Mouse (Mus musculus): ENCODE data around the gene Tiam1. TPM values are rescaled to one million over a fixed set of nuclear protein-coding genes. Genes with fewer than 3 reads are reported as not detected.
A peak's percentile ranks its signal among the peaks of the same experiment; 100 is the strongest.

The Tiam1 gene
- polyA plus RNA-seq, 1 experiment from 2014 or later, result 4.2 TPM

GRCm38 (mm10) chr16:89896392-89896791 is 247.2 kb downstream of the Tiam1 start:
- no peak for ATAC-seq (ENCODE audit: insufficient read depth)
- Histone ChIP-seq H3K27me3 (no peaks in the 10 kb centered on the region), H3K4me3 (replicated peaks) (no peak overlapping the region), H3K27ac (replicated peaks) (no peak overlapping the region), H3K4me2 (no peak overlapping the region), H3K36me3 (replicated peaks) (no peaks in the 10 kb centered on the region), H3K4me1 (replicated peaks) (no peaks in the 10 kb centered on the region), H3K9me3 (replicated peaks) (no peaks in the 10 kb centered on the region), H3K9ac (no peak overlapping the region)
- WGBS (ENCODE audit: insufficient replicate concordance), result 73% methylated on average over 9 of the region's 9 CpGs

GRCm38 (mm10) chr16:89895283-89895682 is 248.3 kb downstream of the Tiam1 start:
- peaks cover 4% of the 10 kb centered on the region for H3K4me1 ChIP-seq (replicated peaks)
- ATAC-seq (ENCODE audit: insufficient read depth), result no peak
- H3K4me3 ChIP-seq (replicated peaks), result no peak overlapping the region
- H3K4me2 ChIP-seq, result no peak overlapping the region
- H3K27me3 ChIP-seq, result no peaks in the 10 kb centered on the region
- no peak overlapping the region for H3K9ac ChIP-seq
- WGBS (ENCODE audit: insufficient replicate concordance), result 71% methylated on average over 7 of the region's 7 CpGs
- H3K36me3 ChIP-seq (replicated peaks), result no peaks in the 10 kb centered on the region
- no peak overlapping the region for H3K27ac ChIP-seq (replicated peaks)
- no peaks in the 10 kb centered on the region for H3K9me3 ChIP-seq (replicated peaks)

DNA sequence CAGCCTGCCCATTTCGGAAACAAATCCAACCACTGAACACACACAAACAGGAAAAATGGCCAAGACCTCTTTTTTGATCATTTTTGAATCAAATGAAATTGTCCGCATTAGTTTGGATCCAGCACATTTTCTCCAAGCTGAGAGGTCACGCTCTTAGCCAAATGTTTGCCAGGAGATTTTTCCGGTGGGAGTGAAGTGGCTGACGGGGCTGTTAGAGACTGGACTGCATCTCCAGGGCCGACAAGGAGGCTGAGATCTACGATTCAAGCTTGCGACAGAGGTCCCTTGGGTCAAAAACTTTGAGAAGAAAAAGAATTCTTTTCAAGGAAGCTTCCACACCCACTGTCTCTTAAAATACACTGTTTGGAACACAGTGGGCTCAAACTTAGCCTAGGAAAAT is 248.8 kb downstream of the Tiam1 start:
- WGBS (ENCODE audit: insufficient replicate concordance), result 75% methylated on average over 8 of the region's 8 CpGs
- H3K4me1 ChIP-seq (replicated peaks), result peaks cover 9% of the 10 kb centered on the region

DNA sequence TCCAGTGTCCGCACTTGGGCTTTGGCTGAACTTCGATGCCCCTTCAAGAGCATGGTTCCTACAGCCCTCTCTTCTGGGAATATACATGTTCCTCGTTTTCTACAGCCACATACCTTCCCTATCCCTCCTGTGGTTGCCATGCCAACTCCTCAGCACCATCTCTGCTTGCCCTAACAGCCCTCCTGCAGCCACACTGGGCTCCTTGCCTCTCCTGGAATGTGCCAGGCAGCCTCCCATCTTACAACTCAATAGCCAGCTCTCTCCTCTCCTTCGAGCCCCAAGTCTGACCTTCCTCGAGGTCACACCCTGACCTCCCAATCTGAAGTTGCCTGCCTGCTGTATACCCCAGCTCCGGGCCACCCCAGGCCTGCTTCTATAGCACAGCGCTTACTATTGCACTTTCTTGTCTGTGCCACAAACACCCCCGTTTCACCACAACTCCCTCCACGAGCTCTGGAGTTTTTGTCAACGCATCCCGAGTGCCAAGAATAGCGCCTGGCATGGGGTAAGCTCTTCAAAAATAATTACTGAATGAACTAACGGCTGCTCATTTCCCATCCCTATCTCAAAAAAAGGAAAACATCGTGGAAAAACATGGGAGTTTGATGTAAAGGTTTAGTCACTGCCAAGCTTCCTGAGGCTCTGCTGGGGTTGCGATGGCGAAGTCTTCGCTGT is 252.9 kb downstream of the Tiam1 start:
- Histone ChIP-seq H3K27me3 (no peaks in the 10 kb centered on the region), H3K27ac (replicated peaks) (no peak overlapping the region), H3K4me2 (no peak overlapping the region), H3K9ac (no peak overlapping the region), H3K9me3 (replicated peaks) (no peaks in the 10 kb centered on the region), H3K36me3 (replicated peaks) (no peaks in the 10 kb centered on the region), H3K4me3 (replicated peaks) (no peak overlapping the region), H3K4me1 (replicated peaks) (peaks cover 10% of the 10 kb centered on the region)
- WGBS (ENCODE audit: insufficient replicate concordance), result 57% methylated on average over 17 of the region's 17 CpGs
- ATAC-seq (ENCODE audit: insufficient read depth), result no peak

More for the DNA sequence above, 248.8 kb downstream of the Tiam1 start:
- H3K4me3 ChIP-seq (replicated peaks), result no peak overlapping the region
- no peak for ATAC-seq (ENCODE audit: insufficient read depth)
- no peaks in the 10 kb centered on the region for H3K9me3 ChIP-seq (replicated peaks)
- no peak overlapping the region for H3K4me2 ChIP-seq
- no peaks in the 10 kb centered on the region for H3K36me3 ChIP-seq (replicated peaks)
- H3K27ac ChIP-seq (replicated peaks), result no peak overlapping the region
- H3K27me3 ChIP-seq, result no peaks in the 10 kb centered on the region
- H3K9ac ChIP-seq, result no peak overlapping the region

GRCm38 (mm10) chr16:89889890-89890462 is 253.6 kb downstream of the Tiam1 start:
- Histone ChIP-seq H3K4me1 (replicated peaks) (peaks cover 10% of the 10 kb centered on the region), H3K4me2 (peak overlapping the region; percentile 16; the same call in 1 of the 2 replicates), H3K9me3 (replicated peaks) (no peaks in the 10 kb centered on the region), H3K27ac (replicated peaks) (no peak overlapping the region), H3K9ac (no peak overlapping the region), H3K36me3 (replicated peaks) (no peaks in the 10 kb centered on the region), H3K27me3 (no peaks in the 10 kb centered on the region), H3K4me3 (replicated peaks) (no peak overlapping the region)
- ATAC-seq (ENCODE audit: insufficient read depth), result no peak
- WGBS (ENCODE audit: insufficient replicate concordance), result 23% methylated on average over 10 of the region's 10 CpGs

DNA sequence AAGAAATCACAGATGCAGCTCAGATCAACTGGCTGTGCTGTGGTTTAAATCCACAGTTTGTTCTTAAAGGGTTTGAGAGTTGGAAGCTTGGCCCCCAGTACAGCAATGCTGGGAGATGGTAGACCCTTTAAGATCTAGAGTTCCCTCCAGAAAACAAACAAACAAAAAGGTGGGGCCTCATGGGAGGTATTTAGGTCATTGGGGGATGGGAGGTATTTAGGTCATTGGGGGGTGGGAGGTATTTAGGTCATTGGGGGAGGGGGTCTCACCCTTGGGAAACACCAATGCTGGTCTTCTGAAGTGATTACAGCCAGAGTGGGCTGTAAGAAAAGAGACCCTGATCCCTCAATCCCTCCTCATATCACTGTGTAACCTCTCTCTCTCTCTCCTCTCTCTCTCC is 257.0 kb downstream of the Tiam1 start:
- H3K27ac ChIP-seq (replicated peaks), result no peak overlapping the region
- peaks cover 10% of the 10 kb centered on the region for H3K4me1 ChIP-seq (replicated peaks)
- no peak overlapping the region for H3K4me2 ChIP-seq
- H3K4me3 ChIP-seq (replicated peaks), result no peak overlapping the region
- no peaks in the 10 kb centered on the region for H3K27me3 ChIP-seq
- H3K9ac ChIP-seq, result no peak overlapping the region
- ATAC-seq (ENCODE audit: insufficient read depth), result no peak
- H3K9me3 ChIP-seq (replicated peaks), result no peaks in the 10 kb centered on the region
- H3K36me3 ChIP-seq (replicated peaks), result peaks cover 4% of the 10 kb centered on the region; the same call in 1 of the 2 replicates

DNA sequence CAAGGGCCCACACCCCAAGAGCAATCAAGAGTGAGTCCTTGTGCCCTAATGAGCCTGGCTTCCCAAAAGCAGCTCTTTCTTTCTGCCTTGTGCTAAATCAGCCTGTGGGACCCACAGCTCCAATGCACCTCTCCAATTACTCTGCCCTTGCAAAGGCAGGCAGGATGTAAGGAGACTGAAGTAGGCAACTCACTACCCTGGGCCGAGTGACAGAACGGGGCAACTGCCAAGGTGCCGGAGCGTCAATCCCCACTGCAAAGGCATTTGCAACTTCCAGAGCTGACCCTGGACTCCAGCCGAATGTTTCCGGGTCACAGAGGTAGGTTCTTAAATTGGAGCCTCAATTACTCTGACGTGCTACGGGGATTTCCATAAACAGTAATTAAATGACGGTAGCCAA is 257.9 kb downstream of the Tiam1 start:
- Histone ChIP-seq H3K27me3 (no peaks in the 10 kb centered on the region), H3K9me3 (replicated peaks) (no peaks in the 10 kb centered on the region), H3K4me3 (replicated peaks) (no peak overlapping the region), H3K27ac (replicated peaks) (no peak overlapping the region), H3K9ac (no peak overlapping the region), H3K36me3 (replicated peaks) (peaks cover 4% of the 10 kb centered on the region; the same call in 1 of the 2 replicates), H3K4me1 (replicated peaks) (peaks cover 9% of the 10 kb centered on the region), H3K4me2 (no peak overlapping the region)
- WGBS (ENCODE audit: insufficient replicate concordance), result 79% methylated on average over 9 of the region's 9 CpGs
- no peak for ATAC-seq (ENCODE audit: insufficient read depth)

GRCm38 (mm10) chr16:89883897-89884296 is 259.7 kb downstream of the Tiam1 start:
- Histone ChIP-seq H3K9me3 (replicated peaks) (no peaks in the 10 kb centered on the region), H3K36me3 (replicated peaks) (peaks cover 4% of the 10 kb centered on the region; the same call in 1 of the 2 replicates), H3K27ac (replicated peaks) (no peak overlapping the region), H3K4me1 (replicated peaks) (no peaks in the 10 kb centered on the region), H3K4me2 (no peak overlapping the region), H3K9ac (no peak overlapping the region), H3K4me3 (replicated peaks) (no peak overlapping the region), H3K27me3 (no peaks in the 10 kb centered on the region)
- WGBS (ENCODE audit: insufficient replicate concordance), result 69% methylated on average over 4 of the region's 4 CpGs
- no peak for ATAC-seq (ENCODE audit: insufficient read depth)

- ATAC-seq (ENCODE audit: insufficient read depth), result no peak
- H3K9me3 ChIP-seq (replicated peaks), result no peaks in the 10 kb centered on the region
- no peak overlapping the region for H3K27ac ChIP-seq (replicated peaks)
- WGBS (ENCODE audit: insufficient replicate concordance), result 63% methylated on average over 14 of the region's 14 CpGs
- no peak overlapping the region for H3K4me3 ChIP-seq (replicated peaks)
- H3K4me2 ChIP-seq, result no peak overlapping the region
- H3K4me1 ChIP-seq (replicated peaks), result no peaks in the 10 kb centered on the region
- peaks cover 4% of the 10 kb centered on the region; the same call in 1 of the 2 replicates for H3K36me3 ChIP-seq (replicated peaks)
- no peak overlapping the region for H3K9ac ChIP-seq
- H3K27me3 ChIP-seq, result no peaks in the 10 kb centered on the region
These were observed 260.9 kb downstream of the Tiam1 start for GRCm38 (mm10) chr16:89882477-89883234.

DNA sequence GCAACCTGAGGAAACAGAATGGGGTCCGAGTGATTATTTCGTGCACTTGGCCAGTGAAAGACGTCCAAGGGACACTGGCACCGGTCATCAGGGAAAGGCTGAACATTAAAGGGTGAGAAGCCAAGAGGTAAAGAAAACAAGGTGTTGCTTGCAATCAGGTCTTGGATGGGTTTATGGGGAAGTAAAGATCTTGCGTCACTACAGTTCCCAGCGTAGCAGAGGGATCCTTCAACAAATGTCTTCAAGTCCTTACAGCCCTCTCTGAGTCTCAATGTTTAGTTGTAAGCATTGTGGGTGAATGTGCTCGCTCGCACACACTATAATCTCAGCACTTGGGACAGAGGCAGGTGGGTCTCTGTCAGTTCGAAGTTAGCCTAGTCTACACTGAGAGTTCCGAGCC is 266.4 kb downstream of the Tiam1 start:
- Histone ChIP-seq H3K36me3 (replicated peaks) (no peaks in the 10 kb centered on the region), H3K9ac (no peak overlapping the region), H3K4me2 (no peak overlapping the region), H3K4me3 (replicated peaks) (no peak overlapping the region), H3K27me3 (no peaks in the 10 kb centered on the region), H3K9me3 (replicated peaks) (no peaks in the 10 kb centered on the region), H3K27ac (replicated peaks) (no peak overlapping the region), H3K4me1 (replicated peaks) (peaks cover 7% of the 10 kb centered on the region)
- WGBS (ENCODE audit: insufficient replicate concordance), result 75% methylated on average over 10 of the region's 10 CpGs
- no peak for ATAC-seq (ENCODE audit: insufficient read depth)

DNA sequence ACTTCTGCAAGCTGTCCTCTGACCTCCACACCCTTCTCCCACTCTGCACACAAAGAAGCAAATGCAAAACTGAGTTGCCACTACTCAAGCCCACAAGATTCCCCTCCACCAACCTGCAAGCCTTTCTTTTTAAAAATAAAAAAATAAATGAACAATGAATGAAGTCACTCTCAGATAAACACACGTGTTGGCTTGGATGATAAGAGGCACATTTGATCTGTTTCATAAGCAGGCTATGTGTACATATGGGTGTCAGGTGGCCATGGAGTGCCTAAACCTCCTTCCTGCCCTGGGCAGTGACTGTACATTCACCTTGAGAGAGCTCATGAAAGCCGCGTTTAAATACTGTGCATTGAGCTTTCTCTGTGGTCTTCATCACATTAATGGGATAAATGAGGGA is 267.5 kb downstream of the Tiam1 start:
- Histone ChIP-seq H3K4me1 (replicated peaks) (peaks cover 14% of the 10 kb centered on the region), H3K27me3 (no peaks in the 10 kb centered on the region), H3K36me3 (replicated peaks) (no peaks in the 10 kb centered on the region), H3K4me2 (no peak overlapping the region), H3K9ac (no peak overlapping the region), H3K4me3 (replicated peaks) (no peak overlapping the region), H3K9me3 (replicated peaks) (no peaks in the 10 kb centered on the region), H3K27ac (replicated peaks) (no peak overlapping the region)
- WGBS (ENCODE audit: insufficient replicate concordance), result 49% methylated on average over 3 of the region's 3 CpGs
- ATAC-seq (ENCODE audit: insufficient read depth), result no peak
